Mouse (Mus musculus) kidney, adult 8-10 months (tissue): ENCODE measurements around the gene Isx.
A peak's percentile ranks its signal among the peaks of the same experiment; 100 is the strongest.

Experiments
- DNase-seq, 2 experiments: peaks; one replicate each; pipeline ENCODE4 v3.0.0; 2022

Gene Isx

GRCm38 (mm10) chr8:74872940-74873339 is at the start of gene Isx:
Gene Isx, plus strand, starts transcription at chr8:74873173.
- no peak for DNase-seq

- DNase-seq: no peak
Measured at GRCm38 (mm10) chr8:74827689-74828088, 45.3 kb upstream of the Isx start.

- no peak for DNase-seq
Measured at GRCm38 (mm10) chr8:74831322-74831721, 41.7 kb upstream of the Isx start.

- no peak for DNase-seq
Measured at GRCm38 (mm10) chr8:74834246-74834645, 38.7 kb upstream of the Isx start.

GRCm38 (mm10) chr8:74847376-74848048 is 25.5 kb upstream of the Isx start:
- no peak for DNase-seq

GRCm38 (mm10) chr8:74848707-74849106 is 24.3 kb upstream of the Isx start:
- no peak for DNase-seq

- no peak for DNase-seq
Measured at GRCm38 (mm10) chr8:74850971-74851370, 22.0 kb upstream of the Isx start.

GRCm38 (mm10) chr8:74851837-74852236 is 21.1 kb upstream of the Isx start:
- DNase-seq: no peak

- DNase-seq: peak in 1 of 2 experiments; percentile 23
Measured at GRCm38 (mm10) chr8:74853488-74853887, 19.5 kb upstream of the Isx start.

- no peak for DNase-seq
Measured at GRCm38 (mm10) chr8:74854786-74855185, 18.2 kb upstream of the Isx start.

- no peak for DNase-seq
Measured at GRCm38 (mm10) chr8:74855341-74855740, 17.6 kb upstream of the Isx start.

GRCm38 (mm10) chr8:74859241-74859640 is 13.7 kb upstream of the Isx start:
- no peak for DNase-seq

- DNase-seq: no peak
Measured at GRCm38 (mm10) chr8:74860449-74860848, 12.5 kb upstream of the Isx start.

- no peak for DNase-seq
Measured at GRCm38 (mm10) chr8:74862598-74862997, 10.4 kb upstream of the Isx start.

- DNase-seq: no peak
Measured at GRCm38 (mm10) chr8:74870346-74870949, 2.5 kb upstream of the Isx start.

GRCm38 (mm10) chr8:74871686-74872085 is 1.3 kb upstream of the Isx start:
- DNase-seq: no peak

- DNase-seq: no peak
Measured at GRCm38 (mm10) chr8:74872151-74872823, 686 bp upstream of the Isx start.

GRCm38 (mm10) chr8:74874565-74874964 is 1.6 kb downstream of the Isx start:
- DNase-seq: no peak

- no peak for DNase-seq
Measured at GRCm38 (mm10) chr8:74878637-74879036, 5.7 kb downstream of the Isx start.

- no peak for DNase-seq
Measured at GRCm38 (mm10) chr8:74888763-74889162, 15.8 kb downstream of the Isx start.

GRCm38 (mm10) chr8:74891030-74891429 is 18.1 kb downstream of the Isx start:
- no peak for DNase-seq

GRCm38 (mm10) chr8:74896302-74896701 is 23.3 kb downstream of the Isx start:
- no peak for DNase-seq

GRCm38 (mm10) chr8:74897315-74897714 is 24.3 kb downstream of the Isx start:
- DNase-seq: no peak

GRCm38 (mm10) chr8:74899796-74900195 is 26.8 kb downstream of the Isx start:
- no peak for DNase-seq
